Mouse (Mus musculus) heart, adult 2 months (tissue): Measurements from ENCODE around the gene Sctr. TPM values are rescaled to one million over a fixed set of nuclear protein-coding genes. Genes with fewer than 3 reads are reported as not detected.

ENCODE experiments used
- DNase-seq, 2 experiments: peaks; one replicate each; pipeline ENCODE4 v3.0.0; 2021
- H3K27ac ChIP-seq: fragments of 200-600 bp; 2 replicates; pipeline ENCODE4 v1.8.1; 2022
- H3K27me3 ChIP-seq: fragments of 200-500 bp; 2 replicates; pipeline ENCODE4 v1.6.1; 2012; ENCODE audit warnings: mild to moderate bottlenecking, low read length, inconsistent platforms, mixed read lengths; ENCODE audit not compliant: control insufficient read depth, insufficient read depth
- H3K36me3 ChIP-seq: fragments of 200-500 bp; 2 replicates; pipeline ENCODE4 v1.6.1; 2012; ENCODE audit warnings: low read length, inconsistent platforms; ENCODE audit not compliant: control insufficient read depth, insufficient read depth
- H3K4me1 ChIP-seq: fragments of 200-500 bp; 2 replicates; pipeline ENCODE4 v1.6.1; 2011; ENCODE audit warnings: low read length; ENCODE audit not compliant: control insufficient read depth, insufficient read depth
- H3K4me3 ChIP-seq: fragments of 200-600 bp; 2 replicates; pipeline ENCODE4 v1.8.1; 2022
- H3K79me2 ChIP-seq: fragments of 200-500 bp; replicated peaks from 2 replicates; pipeline ENCODE4 v1.6.1; 2012; ENCODE audit warnings: mild to moderate bottlenecking, inconsistent platforms, low read length, moderate library complexity, mixed read lengths; ENCODE audit not compliant: control insufficient read depth, insufficient read depth
- H3K9ac ChIP-seq: fragments of 200-500 bp; 2 replicates; pipeline ENCODE4 v1.6.1; 2012; ENCODE audit warnings: low read depth, mild to moderate bottlenecking, control low read depth, inconsistent platforms, low read length, mixed read lengths
- CTCF ChIP-seq: fragments of 200-600 bp; IDR thresholded peaks from 2 replicates; pipeline ENCODE4 v1.8.1; 2022; ENCODE audit warnings: antibody characterized with exemption, mild to moderate bottlenecking, moderate library complexity
- EP300 ChIP-seq: fragments of 200-500 bp; IDR thresholded peaks from 2 replicates; pipeline ENCODE4 v1.6.1; 2011; ENCODE audit warnings: low read depth, low read length, control low read depth; ENCODE audit not compliant: insufficient read depth
- POLR2A ChIP-seq: fragments of 200-500 bp; IDR thresholded peaks from 2 replicates; pipeline ENCODE4 v1.6.1; 2011; ENCODE audit warnings: mild to moderate bottlenecking, low read depth, low read length, control low read depth; ENCODE audit not compliant: insufficient read depth
- WGBS: fragments of 180-500 bp; shearing (Covaris S2); methylation state at CpG from one replicate; pipeline ENCODE4 v1.1.7; 2018; 5-methylcytosine and 5-hydroxymethylcytosine counted together
- intact Hi-C: fragments of 180-260 bp; cut with DNase I; formaldehyde crosslinking; loops from one replicate; pipeline ENCODE4 v1.15.1; 2025
- polyA plus RNA-seq: library from polyadenylated mRNA; depleted of rRNA; stranded (reverse); fragments of >200 nt; gene quantifications from 2 replicates; pipeline ENCODE4 v1.2.3, GENCODE M21; 2012; rRNA removed
- total RNA-seq, 2 experiments: library from RNA; stranded (reverse); gene quantifications; 2 replicates each; pipeline ENCODE4 v1.2.3; 2021

Sctr gene
- total and polyA plus RNA-seq, 3 experiments: 0.16 to 0.84 TPM; not detected in 1

DNA sequence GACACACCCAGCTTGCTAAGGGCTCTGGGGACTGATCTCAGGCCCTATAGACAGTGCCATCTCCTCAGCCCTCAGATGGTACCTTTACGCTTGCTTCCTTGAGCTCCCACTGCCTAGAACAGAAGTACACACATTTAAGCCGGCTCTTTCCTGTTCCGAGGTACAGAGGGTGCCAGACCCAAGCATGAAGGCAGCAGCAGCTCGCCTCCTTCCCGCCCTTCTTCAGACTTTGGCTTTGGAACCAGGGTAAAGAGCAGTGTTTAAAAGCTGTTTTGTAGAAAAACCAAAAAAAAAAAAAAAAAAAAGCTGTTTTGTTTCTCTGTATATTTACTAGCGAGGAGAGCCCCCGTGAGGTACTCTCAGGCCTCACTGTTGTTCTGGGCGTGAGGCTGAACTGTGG is 105.1 kb downstream of the Sctr start:
- no peaks in the 10 kb centered on the region for H3K27me3 ChIP-seq
- no peak overlapping the region for H3K4me3 ChIP-seq
- 89% methylated on average over 8 of the region's 8 CpGs for WGBS
- no peak overlapping the region for H3K9ac ChIP-seq
- TF ChIP-seq CTCF (no peak), POLR2A (no peak), EP300 (no peak)
- DNase-seq: no peak
- H3K79me2 ChIP-seq: no peaks in the 10 kb centered on the region
- no peak overlapping the region for H3K27ac ChIP-seq
- intact Hi-C loops: no loop called here
- peaks cover 2% of the 10 kb centered on the region for H3K4me1 ChIP-seq
- H3K36me3 ChIP-seq: no peaks in the 10 kb centered on the region; the same call in none of the 2 replicates

DNA sequence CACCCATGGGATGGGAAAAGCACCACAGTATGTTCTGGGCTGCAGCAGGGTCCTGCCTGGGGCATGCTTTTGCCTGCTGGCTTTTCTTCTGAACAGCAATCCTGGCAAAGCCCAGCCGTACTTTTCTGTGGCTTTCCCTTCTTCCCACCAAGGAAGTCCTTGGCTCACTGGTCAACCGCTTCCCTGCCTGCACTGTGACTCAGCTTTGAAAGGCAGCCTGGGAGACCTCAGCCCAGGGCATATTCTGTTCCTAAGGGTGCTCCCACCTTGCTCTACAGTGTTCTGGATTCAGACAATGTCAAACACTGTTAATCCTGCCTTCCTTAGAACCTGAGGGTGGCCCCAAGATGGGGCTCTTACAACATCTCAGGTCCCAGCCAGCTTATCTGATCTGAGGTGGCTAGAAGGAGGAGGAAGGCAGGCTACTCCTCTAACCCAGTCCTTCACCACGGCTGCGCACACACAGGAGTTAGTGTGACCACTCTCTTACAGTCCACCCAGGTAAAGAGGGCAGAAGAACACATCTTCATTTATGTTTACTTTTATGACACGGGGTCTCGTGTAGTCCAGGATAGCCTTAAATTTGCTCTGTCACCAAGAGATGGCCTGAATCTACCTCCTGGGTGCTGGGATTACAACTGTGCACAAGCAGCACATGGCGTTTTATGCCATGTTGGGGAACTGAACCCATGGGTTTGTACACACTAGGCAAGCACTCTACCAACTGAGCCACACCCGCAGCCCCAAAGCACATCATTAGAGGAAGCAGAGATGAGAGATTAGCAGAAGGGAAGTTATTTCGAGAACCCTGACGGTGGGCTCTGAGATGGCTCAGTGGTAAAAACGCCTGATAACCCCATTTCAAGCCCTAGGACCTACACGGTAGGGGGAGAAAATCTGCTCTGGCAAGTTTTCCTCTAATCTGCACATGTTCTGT is 105.8 kb downstream of the Sctr start:
- WGBS: 79% methylated on average over 12 of the region's 12 CpGs
- Histone ChIP-seq H3K4me1 (peaks cover 4% of the 10 kb centered on the region), H3K27me3 (no peaks in the 10 kb centered on the region), H3K79me2 (no peaks in the 10 kb centered on the region), H3K9ac (no peak overlapping the region), H3K36me3 (peaks cover 2% of the 10 kb centered on the region), H3K4me3 (no peak overlapping the region), H3K27ac (no peak overlapping the region)
- DNase-seq: no peak
- intact Hi-C loops: no loop called here
- TF ChIP-seq POLR2A (no peak), CTCF (no peak), EP300 (no peak)

Other genes with a start within 250 kb of the Sctr start
- 10 to 100 TPM; 29.2 to 33.0 TPM for gene Ptpn4, start 169.3 kb upstream of the Sctr start, total RNA-seq
- gene Ptpn4, start 169.3 kb upstream of the Sctr start, polyA plus RNA-seq: 4.8 and 8.1 TPM in 2 replicates
- 10 to 100 TPM in 1 of 2 experiments, 1 to 10 TPM in 1; 9.8 to 10.6 TPM for gene Tmem177, start 93.7 kb upstream of the Sctr start, total RNA-seq
- 7.5 and 13.3 TPM in 2 replicates for gene Tmem177, start 93.7 kb upstream of the Sctr start, polyA plus RNA-seq
- gene Cfap221, start 9.7 kb upstream of the Sctr start, total RNA-seq: not detected
- gene Cfap221, start 9.7 kb upstream of the Sctr start, polyA plus RNA-seq: 0.25 TPM in 1 of 2 replicates, not detected in the other
- 1 to 10 TPM; 5.6 to 7.5 TPM for gene Tmem37, start 67.2 kb downstream of the Sctr start, total RNA-seq
- gene Tmem37, start 67.2 kb downstream of the Sctr start, polyA plus RNA-seq: 9.0 and 29.3 TPM in 2 replicates
- 100 to 1,000 TPM; 251 to 264 TPM for gene Dbi, start 114.2 kb downstream of the Sctr start, total RNA-seq
- gene Dbi, start 114.2 kb downstream of the Sctr start, polyA plus RNA-seq: 327 and 335 TPM in 2 replicates
- 1 to 10 TPM; 5.2 to 5.8 TPM for gene 3110009E18Rik, start 114.3 kb downstream of the Sctr start, total RNA-seq
- 2.5 and 4.8 TPM in 2 replicates for gene 3110009E18Rik, start 114.3 kb downstream of the Sctr start, polyA plus RNA-seq